Mouse (Mus musculus) hindbrain, embryonic 13.5 days (tissue): ENCODE measurements around the gene Arsg. TPM values are rescaled to one million over a fixed set of nuclear protein-coding genes. Genes with fewer than 3 reads are reported as not detected.

ENCODE experiments used
- ATAC-seq: fragments of 200-750 bp; cut with Nextera tagmentation; 2 replicates; pipeline ENCODE4 v1.8.0; 2017; ENCODE audit warnings: moderate TSS enrichment; ENCODE audit not compliant: low FRiP score
- H3K27ac ChIP-seq: fragments of 300-500 bp; sonication (generic); 2 replicates; pipeline ENCODE4 v1.5.1; 2015; ENCODE audit warnings: inconsistent platforms, mild to moderate bottlenecking, moderate library complexity
- H3K27me3 ChIP-seq: fragments of 300-500 bp; sonication (generic); 2 replicates; pipeline ENCODE4 v1.6.1; 2015; ENCODE audit warnings: mild to moderate bottlenecking, inconsistent platforms
- H3K36me3 ChIP-seq: fragments of 300-500 bp; sonication (generic); 2 replicates; pipeline ENCODE4 v1.6.1; 2015; ENCODE audit warnings: mild to moderate bottlenecking, inconsistent platforms
- H3K4me1 ChIP-seq: fragments of 300-500 bp; sonication (generic); replicated peaks from 2 replicates; pipeline ENCODE4 v1.6.1; 2015; ENCODE audit warnings: inconsistent platforms
- H3K4me2 ChIP-seq: fragments of 300-500 bp; sonication (generic); 2 replicates; pipeline ENCODE4 v1.6.1; 2015; ENCODE audit warnings: inconsistent platforms, mild to moderate bottlenecking, moderate library complexity
- H3K4me3 ChIP-seq: fragments of 300-500 bp; sonication (generic); 2 replicates; pipeline ENCODE4 v1.5.1; 2015; ENCODE audit warnings: mild to moderate bottlenecking, inconsistent platforms
- H3K9ac ChIP-seq: fragments of 300-500 bp; sonication (generic); 2 replicates; pipeline ENCODE4 v1.6.1; 2015; ENCODE audit warnings: mild to moderate bottlenecking, inconsistent platforms
- H3K9me3 ChIP-seq: fragments of 300-500 bp; sonication (generic); 2 replicates; pipeline ENCODE4 v1.6.1; 2016; ENCODE audit warnings: inconsistent platforms
- WGBS: fragments of 180-500 bp; shearing (Covaris S2); methylation state at CpG from one replicate; pipeline ENCODE4 v1.1.7; 2015; 5-methylcytosine and 5-hydroxymethylcytosine counted together
- polyA plus RNA-seq: library from polyadenylated mRNA; unstranded; fragments of >200 nt; fragmentation: Nextera tagmentation; extraction: Ambion mirVana; gene quantifications from 2 replicates; pipeline ENCODE4 v1.2.1, GENCODE M21; 2015

Gene Arsg
- polyA plus RNA-seq, 1 experiment from 2014 or later: 8.9 TPM

- Histone ChIP-seq H3K9ac (no peak overlapping the region), H3K9me3 (no peaks in the 10 kb centered on the region), H3K4me3 (no peak overlapping the region), H3K27ac (no peak overlapping the region), H3K27me3 (no peaks in the 10 kb centered on the region), H3K4me1 (no peaks in the 10 kb centered on the region), H3K4me2 (no peak overlapping the region), H3K36me3 (no peaks in the 10 kb centered on the region)
- 43% methylated on average over 9 of the region's 9 CpGs for WGBS
- no peak for ATAC-seq
Observed at GRCm38 (mm10) chr11:109560793-109561257, 87.7 kb downstream of the Arsg start.

- Histone ChIP-seq H3K4me2 (no peak overlapping the region), H3K27ac (no peak overlapping the region), H3K9ac (no peak overlapping the region), H3K4me1 (no peaks in the 10 kb centered on the region), H3K9me3 (no peaks in the 10 kb centered on the region), H3K27me3 (no peaks in the 10 kb centered on the region), H3K4me3 (no peak overlapping the region), H3K36me3 (no peaks in the 10 kb centered on the region)
- ATAC-seq: no peak
- 59% methylated on average over 3 of the region's 3 CpGs for WGBS
Observed at GRCm38 (mm10) chr11:109561445-109561844, 88.3 kb downstream of the Arsg start.

- H3K9me3 ChIP-seq: no peaks in the 10 kb centered on the region
- ATAC-seq: no peak
- WGBS: 92% methylated on average over 4 of the region's 4 CpGs
- no peak overlapping the region for H3K4me2 ChIP-seq
- no peaks in the 10 kb centered on the region for H3K4me1 ChIP-seq
- no peak overlapping the region for H3K27ac ChIP-seq
- no peaks in the 10 kb centered on the region for H3K36me3 ChIP-seq
- H3K4me3 ChIP-seq: no peak overlapping the region
- H3K9ac ChIP-seq: no peak overlapping the region
- no peaks in the 10 kb centered on the region for H3K27me3 ChIP-seq
Observed at GRCm38 (mm10) chr11:109563708-109564107, 90.5 kb downstream of the Arsg start.

GRCm38 (mm10) chr11:109564466-109565214 is 91.5 kb downstream of the Arsg start:
- Histone ChIP-seq H3K4me1 (no peaks in the 10 kb centered on the region), H3K27me3 (no peaks in the 10 kb centered on the region), H3K4me3 (no peak overlapping the region), H3K27ac (no peak overlapping the region), H3K36me3 (no peaks in the 10 kb centered on the region), H3K4me2 (no peak overlapping the region), H3K9me3 (no peaks in the 10 kb centered on the region), H3K9ac (no peak overlapping the region)
- 88% methylated on average over 15 of the region's 15 CpGs for WGBS
- no peak for ATAC-seq

- Histone ChIP-seq H3K9me3 (no peaks in the 10 kb centered on the region), H3K36me3 (no peaks in the 10 kb centered on the region), H3K27me3 (no peaks in the 10 kb centered on the region), H3K9ac (no peak overlapping the region), H3K27ac (no peak overlapping the region), H3K4me2 (no peak overlapping the region), H3K4me1 (no peaks in the 10 kb centered on the region), H3K4me3 (no peak overlapping the region)
- 59% methylated on average over 12 of the region's 12 CpGs for WGBS
- no peak for ATAC-seq
Observed at GRCm38 (mm10) chr11:109569007-109569618, 95.9 kb downstream of the Arsg start.

- H3K27me3 ChIP-seq: no peaks in the 10 kb centered on the region
- H3K27ac ChIP-seq: no peak overlapping the region
- H3K4me2 ChIP-seq: no peak overlapping the region
- WGBS: 83% methylated on average over 7 of the region's 7 CpGs
- no peaks in the 10 kb centered on the region for H3K36me3 ChIP-seq
- H3K9me3 ChIP-seq: no peaks in the 10 kb centered on the region
- H3K4me3 ChIP-seq: no peak overlapping the region
- no peak for ATAC-seq
- H3K4me1 ChIP-seq: no peaks in the 10 kb centered on the region
- no peak overlapping the region for H3K9ac ChIP-seq
Observed at GRCm38 (mm10) chr11:109569809-109570208, 96.6 kb downstream of the Arsg start.

GRCm38 (mm10) chr11:109572051-109572450 is 98.9 kb downstream of the Arsg start:
- Histone ChIP-seq H3K9ac (no peak overlapping the region), H3K9me3 (no peaks in the 10 kb centered on the region), H3K27me3 (no peaks in the 10 kb centered on the region), H3K27ac (no peak overlapping the region), H3K4me2 (no peak overlapping the region), H3K4me3 (no peak overlapping the region), H3K4me1 (no peaks in the 10 kb centered on the region), H3K36me3 (no peaks in the 10 kb centered on the region)
- ATAC-seq: no peak
- 86% methylated on average over 11 of the region's 11 CpGs for WGBS

GRCm38 (mm10) chr11:109574604-109575003 is 101.4 kb downstream of the Arsg start:
- Histone ChIP-seq H3K9ac (no peak overlapping the region), H3K4me3 (no peak overlapping the region), H3K27me3 (no peaks in the 10 kb centered on the region), H3K4me2 (no peak overlapping the region), H3K9me3 (no peaks in the 10 kb centered on the region), H3K36me3 (no peaks in the 10 kb centered on the region), H3K4me1 (no peaks in the 10 kb centered on the region), H3K27ac (no peak overlapping the region)
- no peak for ATAC-seq
- WGBS: 96% methylated on average over 2 of the region's 2 CpGs

- WGBS: 94% methylated on average over 6 of the region's 6 CpGs
- Histone ChIP-seq H3K36me3 (no peaks in the 10 kb centered on the region), H3K27ac (no peak overlapping the region), H3K4me2 (no peak overlapping the region), H3K4me3 (no peak overlapping the region), H3K4me1 (0 out of 2 replicates have a peak, but pooled peaks cover 2% of the 10 kb centered on the region), H3K9me3 (no peaks in the 10 kb centered on the region), H3K27me3 (no peaks in the 10 kb centered on the region), H3K9ac (no peak overlapping the region)
- ATAC-seq: no peak
Observed at GRCm38 (mm10) chr11:109575832-109576231, 102.7 kb downstream of the Arsg start.

- Histone ChIP-seq H3K9me3 (no peaks in the 10 kb centered on the region), H3K4me2 (no peak overlapping the region), H3K9ac (no peak overlapping the region), H3K4me1 (peaks cover 4% of the 10 kb centered on the region; the same call in 1 of the 2 replicates), H3K27me3 (no peaks in the 10 kb centered on the region), H3K36me3 (no peaks in the 10 kb centered on the region), H3K4me3 (no peak overlapping the region), H3K27ac (no peak overlapping the region)
- no peak for ATAC-seq
- WGBS: 79% methylated on average over 3 of the region's 3 CpGs
Observed at GRCm38 (mm10) chr11:109578536-109578935, 105.4 kb downstream of the Arsg start.

- Histone ChIP-seq H3K4me3 (no peak overlapping the region), H3K9me3 (no peaks in the 10 kb centered on the region), H3K27ac (no peak overlapping the region), H3K4me1 (peaks cover 9% of the 10 kb centered on the region; the same call in 1 of the 2 replicates), H3K27me3 (no peaks in the 10 kb centered on the region), H3K4me2 (no peak overlapping the region), H3K36me3 (no peaks in the 10 kb centered on the region), H3K9ac (no peak overlapping the region)
- WGBS: 79% methylated on average over 9 of the region's 9 CpGs
- ATAC-seq: no peak
Observed at GRCm38 (mm10) chr11:109579999-109580398, 106.8 kb downstream of the Arsg start.

- Histone ChIP-seq H3K36me3 (no peaks in the 10 kb centered on the region), H3K9ac (no peak overlapping the region), H3K4me1 (peaks cover 12% of the 10 kb centered on the region; the same call in 1 of the 2 replicates), H3K4me2 (no peak overlapping the region), H3K27me3 (no peaks in the 10 kb centered on the region), H3K9me3 (no peaks in the 10 kb centered on the region), H3K4me3 (no peak overlapping the region), H3K27ac (no peak overlapping the region)
- ATAC-seq: no peak
- 74% methylated on average over 14 of the region's 14 CpGs for WGBS
Observed at GRCm38 (mm10) chr11:109583986-109584385, 110.8 kb downstream of the Arsg start.
